In genomic region chr8:126837318-126838025, GRCm38 (mm10) we compare ENCODE assay signal across 8 mouse cellular contexts.
DNase-seq lines count a peak whose midpoint lies in the region; ATAC-seq and TF ChIP-seq lines count a peak whose summit lies in the region.

No protein-coding gene starts in this region.

- WGBS in forebrain, embryonic 10.5 days, result 87% methylated on average over 9 of the region's 9 CpGs
- 82% methylated on average over 9 of the region's 9 CpGs for WGBS in forebrain, embryonic 13.5 days
- WGBS in hindbrain, embryonic 13.5 days, result 77% methylated on average over 9 of the region's 9 CpGs
- 43% methylated on average over 9 of the region's 9 CpGs for WGBS in lung, embryonic 15.5 days

- TF ChIP-seq POLR2A in brain, embryonic 14.5 days (IDR thresholded peaks at IDR 0.05; ENCODE audit: borderline replicate concordance, extremely low read depth, insufficient read depth, insufficient read length, poor library complexity, severe bottlenecking), result no peak

- no peaks in the 10 kb centered on the region for H3K36me3 ChIP-seq in forebrain, embryonic 10.5 days (replicated peaks)
- no peaks in the 10 kb centered on the region for H3K36me3 ChIP-seq in forebrain, embryonic 13.5 days (ENCODE audit: poor library complexity, severe bottlenecking)
- no peaks in the 10 kb centered on the region for H3K36me3 ChIP-seq in hindbrain, embryonic 13.5 days
- no peaks in the 10 kb centered on the region for H3K36me3 ChIP-seq in lung, embryonic 15.5 days

- ATAC-seq in forebrain, embryonic 13.5 days, result no peak
- ATAC-seq in hindbrain, embryonic 13.5 days (ENCODE audit: low FRiP score), result no peak
- peak; percentile 28; the same call in 1 of the 2 replicates for ATAC-seq in lung, embryonic 15.5 days (ENCODE audit: borderline replicate concordance, extremely low read depth, low FRiP score, low TSS enrichment)

- no peak for TF ChIP-seq CTCF in brain, embryonic 14.5 days (IDR thresholded peaks at IDR 0.05; ENCODE audit: borderline replicate concordance, extremely low read depth, insufficient read depth, insufficient read length)

- DNase-seq in forebrain, embryonic 10.5 days (ENCODE audit: extremely low spot score, low spot score), result no peak
- DNase-seq in brain, embryonic 14.5 days (ENCODE audit: low read depth), result peak; percentile 36
- no peak for DNase-seq in retina, postnatal 1 day
- no peak for DNase-seq in layer of hippocampus, adult 9-10 months (ENCODE audit: low spot score)
- no peak for DNase-seq in spleen, postnatal 4 days (ENCODE audit: low spot score in 2 of 2)

- no peaks in the 10 kb centered on the region for H3K27me3 ChIP-seq in forebrain, embryonic 10.5 days (ENCODE audit: poor library complexity, severe bottlenecking)
- no peaks in the 10 kb centered on the region for H3K27me3 ChIP-seq in forebrain, embryonic 13.5 days
- H3K27me3 ChIP-seq in hindbrain, embryonic 13.5 days, result no peaks in the 10 kb centered on the region
- H3K27me3 ChIP-seq in lung, embryonic 15.5 days, result no peaks in the 10 kb centered on the region

- peaks cover 65% of the 10 kb centered on the region for H3K4me1 ChIP-seq in forebrain, embryonic 10.5 days
- H3K4me1 ChIP-seq in forebrain, embryonic 13.5 days, result peaks cover 35% of the 10 kb centered on the region
- H3K4me1 ChIP-seq in hindbrain, embryonic 13.5 days (replicated peaks), result peaks cover 54% of the 10 kb centered on the region
- peaks cover 71% of the 10 kb centered on the region for H3K4me1 ChIP-seq in lung, embryonic 15.5 days

- H3K27ac ChIP-seq in forebrain, embryonic 10.5 days, result 0 out of 2 replicates have a peak overlapping the region, but pooled peaks have one; percentile 53
- H3K27ac ChIP-seq in forebrain, embryonic 13.5 days, result no peak overlapping the region
- peak overlapping the region; percentile 92 for H3K27ac ChIP-seq in hindbrain, embryonic 13.5 days
- H3K27ac ChIP-seq in lung, embryonic 15.5 days, result peak overlapping the region; percentile 85

- H3K9me3 ChIP-seq in forebrain, embryonic 10.5 days, result no peaks in the 10 kb centered on the region
- no peaks in the 10 kb centered on the region for H3K9me3 ChIP-seq in forebrain, embryonic 13.5 days (replicated peaks)
- no peaks in the 10 kb centered on the region for H3K9me3 ChIP-seq in hindbrain, embryonic 13.5 days
- no peaks in the 10 kb centered on the region for H3K9me3 ChIP-seq in lung, embryonic 15.5 days

- no peak overlapping the region for H3K9ac ChIP-seq in forebrain, embryonic 13.5 days
- no peak overlapping the region for H3K9ac ChIP-seq in hindbrain, embryonic 13.5 days
- H3K9ac ChIP-seq in lung, embryonic 15.5 days, result no peak overlapping the region

- H3K4me3 ChIP-seq in forebrain, embryonic 10.5 days, result no peak overlapping the region
- H3K4me3 ChIP-seq in forebrain, embryonic 13.5 days, result no peak overlapping the region
- H3K4me3 ChIP-seq in hindbrain, embryonic 13.5 days, result no peak overlapping the region
- no peak overlapping the region for H3K4me3 ChIP-seq in lung, embryonic 15.5 days

- H3K4me2 ChIP-seq in forebrain, embryonic 13.5 days, result no peak overlapping the region
- no peak overlapping the region for H3K4me2 ChIP-seq in hindbrain, embryonic 13.5 days
- H3K4me2 ChIP-seq in lung, embryonic 15.5 days, result no peak overlapping the region
